Mouse (Mus musculus): Measurements from ENCODE around the gene Aff3. TPM values are rescaled to one million over a fixed set of nuclear protein-coding genes. Genes with fewer than 3 reads are reported as not detected.

Gene Aff3
- polyA plus RNA-seq (2016; fragmentation: Nextera tagmentation; extraction: Ambion mirVana): 5.3 and 5.7 TPM in 2 replicates

DNA sequence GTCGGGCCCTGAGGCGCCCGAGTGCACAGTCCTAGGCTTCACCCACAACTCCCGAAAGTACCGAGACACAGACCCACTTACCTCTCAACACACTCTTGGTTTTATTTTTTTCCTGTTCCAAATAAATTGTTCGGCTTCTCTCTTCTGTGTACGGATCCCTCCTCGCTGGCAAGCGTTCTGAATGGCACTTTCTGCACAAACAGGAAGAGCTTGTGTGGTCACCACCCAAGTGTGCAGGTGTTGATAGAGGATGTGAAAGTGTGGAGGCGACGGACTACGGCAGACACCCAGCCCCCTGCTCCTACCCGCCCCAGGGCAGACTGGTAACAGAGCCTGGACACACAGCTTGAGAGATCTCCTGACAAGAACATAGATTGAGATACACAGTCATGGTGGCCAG lies at the start of gene Aff3:
Gene Aff3, minus strand, starts transcription at position 179 of the 400 bp plus-strand sequence.
- ATAC-seq (ENCODE audit: insufficient number of reproducible peaks, low FRiP score): no peak
- H3K27me3 ChIP-seq (replicated peaks): no peaks in the 10 kb centered on the region
- 73% methylated on average over 13 of the region's 13 CpGs for WGBS
- H3K36me3 ChIP-seq: no peaks in the 10 kb centered on the region
- H3K4me1 ChIP-seq (replicated peaks): peaks cover 8% of the 10 kb centered on the region; the same call in 1 of the 2 replicates
- no peak within 1 kb of the TSS for H3K27ac ChIP-seq (ENCODE audit: poor library complexity, severe bottlenecking)
- H3K4me2 ChIP-seq: no peak within 1 kb of the TSS
- no peak within 1 kb of the TSS for H3K4me3 ChIP-seq
- no peak within 1 kb of the TSS for H3K9ac ChIP-seq
- no peaks in the 10 kb centered on the region for H3K9me3 ChIP-seq (replicated peaks)

- 64% methylated on average over 6 of the region's 6 CpGs for WGBS
- ATAC-seq (ENCODE audit: insufficient number of reproducible peaks, low FRiP score): no peak
- H3K4me2 ChIP-seq: no peak overlapping the region
Observed at GRCm38 (mm10) chr1:38700646-38701045, 35.9 kb upstream of the Aff3 start.

GRCm38 (mm10) chr1:38699244-38699643 lies 34.5 kb upstream of the Aff3 start:
- Histone ChIP-seq H3K4me1 (replicated peaks) (peaks cover 19% of the 10 kb centered on the region), H3K27ac (ENCODE audit: poor library complexity, severe bottlenecking) (no peak overlapping the region), H3K36me3 (no peaks in the 10 kb centered on the region), H3K9me3 (replicated peaks) (0 out of 2 replicates have a peak, but pooled peaks cover 3% of the 10 kb centered on the region), H3K27me3 (replicated peaks) (no peaks in the 10 kb centered on the region), H3K9ac (no peak overlapping the region), H3K4me2 (no peak overlapping the region), H3K4me3 (no peak overlapping the region)
- 88% methylated on average over 10 of the region's 10 CpGs for WGBS
- no peak for ATAC-seq (ENCODE audit: insufficient number of reproducible peaks, low FRiP score)

More at GRCm38 (mm10) chr1:38700646-38701045, 35.9 kb upstream of the Aff3 start:
- no peak overlapping the region for H3K27ac ChIP-seq (ENCODE audit: poor library complexity, severe bottlenecking)
- no peak overlapping the region for H3K9ac ChIP-seq
- no peak overlapping the region for H3K4me3 ChIP-seq
- peaks cover 19% of the 10 kb centered on the region for H3K4me1 ChIP-seq (replicated peaks)
- no peaks in the 10 kb centered on the region for H3K36me3 ChIP-seq
- 0 out of 2 replicates have a peak, but pooled peaks cover 3% of the 10 kb centered on the region for H3K9me3 ChIP-seq (replicated peaks)
- no peaks in the 10 kb centered on the region for H3K27me3 ChIP-seq (replicated peaks)

DNA sequence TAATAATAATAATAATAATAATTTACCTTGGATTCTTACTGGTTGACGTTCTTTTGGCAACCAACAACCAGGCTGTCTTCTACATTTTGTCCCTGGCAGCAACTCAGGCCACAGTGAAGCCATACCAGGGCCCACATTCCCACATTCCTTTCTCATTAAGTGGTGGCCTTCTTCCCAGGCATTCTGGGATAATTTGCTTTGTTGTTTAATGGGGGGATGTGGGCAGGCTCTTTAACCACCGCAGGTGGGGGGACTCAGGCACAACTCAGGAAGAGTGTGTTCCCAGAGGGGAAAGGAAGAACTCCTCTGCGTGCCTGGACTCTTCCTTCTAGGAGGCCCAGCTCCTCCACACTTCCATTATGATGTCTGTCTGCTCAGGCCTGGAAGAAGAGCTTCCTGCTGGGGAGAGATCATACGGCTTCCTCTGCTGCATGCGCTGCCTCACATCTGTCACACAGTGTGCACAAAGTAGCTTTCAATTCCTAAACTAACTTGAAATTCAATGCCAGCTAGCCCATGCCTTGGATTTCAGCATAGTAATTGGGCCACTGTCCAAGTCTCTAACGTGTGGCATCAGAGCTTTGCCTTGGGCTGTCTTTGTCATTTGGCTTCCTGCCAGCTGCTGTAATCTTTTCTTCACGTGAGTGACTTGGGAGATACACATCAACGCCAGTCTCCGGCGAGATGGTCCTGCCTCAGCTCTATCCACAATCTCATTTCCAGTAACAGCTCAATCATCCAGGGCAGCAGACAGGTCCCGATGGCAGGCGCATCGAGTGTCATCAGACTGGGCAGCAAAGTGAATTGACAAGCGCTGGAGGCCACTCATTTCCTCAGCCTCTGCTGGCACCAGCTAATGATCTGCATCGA lies 31.3 kb upstream of the Aff3 start:
- 56% methylated on average over 15 of the region's 15 CpGs for WGBS
- Histone ChIP-seq H3K9me3 (replicated peaks) (no peaks in the 10 kb centered on the region), H3K4me2 (no peak overlapping the region), H3K9ac (no peak overlapping the region), H3K27me3 (replicated peaks) (no peaks in the 10 kb centered on the region), H3K4me3 (no peak overlapping the region), H3K27ac (ENCODE audit: poor library complexity, severe bottlenecking) (no peak overlapping the region), H3K4me1 (replicated peaks) (peaks cover 19% of the 10 kb centered on the region), H3K36me3 (no peaks in the 10 kb centered on the region)
- ATAC-seq (ENCODE audit: insufficient number of reproducible peaks, low FRiP score): no peak

DNA sequence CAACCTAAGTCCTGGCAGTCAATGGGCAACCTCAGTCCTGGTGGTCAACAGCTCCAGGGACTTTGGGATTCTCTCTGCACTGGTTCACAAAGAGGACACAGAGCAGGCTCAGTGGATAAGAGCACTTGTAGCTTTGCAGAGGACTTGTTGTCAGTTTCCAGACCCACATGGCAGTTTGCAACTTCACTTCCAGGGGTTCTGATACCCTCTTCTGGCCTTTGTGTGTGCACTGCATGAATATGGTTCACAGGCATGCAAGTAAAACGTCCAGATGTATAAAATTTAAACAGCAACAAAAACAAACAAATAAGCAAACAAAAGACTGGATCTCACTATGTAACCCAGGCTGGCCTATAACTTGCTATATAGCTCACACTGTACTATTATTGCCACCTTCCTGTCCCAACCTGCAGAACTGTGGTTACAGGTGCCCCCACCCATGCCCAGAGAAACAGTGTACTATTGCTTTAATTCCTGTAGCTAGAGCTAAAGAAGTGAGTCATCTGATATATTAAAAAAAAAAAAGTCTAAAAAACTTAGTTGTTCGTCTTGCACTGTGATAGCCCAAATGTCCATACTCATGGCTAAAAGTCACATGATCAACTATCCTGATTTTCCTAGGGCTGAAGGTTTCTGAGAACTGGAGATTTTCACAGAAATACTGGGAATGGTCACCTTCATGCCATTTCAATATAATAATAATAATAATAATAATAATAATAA lies 30.5 kb upstream of the Aff3 start:
- no peaks in the 10 kb centered on the region for H3K9me3 ChIP-seq (replicated peaks)
- no peak overlapping the region for H3K4me3 ChIP-seq
- no peaks in the 10 kb centered on the region for H3K36me3 ChIP-seq
- peaks cover 12% of the 10 kb centered on the region for H3K4me1 ChIP-seq (replicated peaks)
- H3K9ac ChIP-seq: no peak overlapping the region
- 60% methylated on average over 2 of the region's 2 CpGs for WGBS
- no peak overlapping the region for H3K27ac ChIP-seq (ENCODE audit: poor library complexity, severe bottlenecking)
- H3K27me3 ChIP-seq (replicated peaks): no peaks in the 10 kb centered on the region
- no peak overlapping the region for H3K4me2 ChIP-seq
- ATAC-seq (ENCODE audit: insufficient number of reproducible peaks, low FRiP score): no peak

- Histone ChIP-seq H3K4me1 (replicated peaks) (peaks cover 6% of the 10 kb centered on the region), H3K4me2 (no peak overlapping the region), H3K9ac (no peak overlapping the region), H3K9me3 (replicated peaks) (no peaks in the 10 kb centered on the region), H3K27ac (ENCODE audit: poor library complexity, severe bottlenecking) (no peak overlapping the region), H3K4me3 (no peak overlapping the region), H3K27me3 (replicated peaks) (no peaks in the 10 kb centered on the region), H3K36me3 (no peaks in the 10 kb centered on the region)
- ATAC-seq (ENCODE audit: insufficient number of reproducible peaks, low FRiP score): no peak
- WGBS: 50% methylated on average over 5 of the region's 5 CpGs
Observed at GRCm38 (mm10) chr1:38694142-38694541, 29.4 kb upstream of the Aff3 start.

GRCm38 (mm10) chr1:38690471-38690870 lies 25.7 kb upstream of the Aff3 start:
- ATAC-seq (ENCODE audit: insufficient number of reproducible peaks, low FRiP score): no peak
- 68% methylated on average over 6 of the region's 6 CpGs for WGBS
- no peak overlapping the region for H3K4me3 ChIP-seq
- H3K4me2 ChIP-seq: no peak overlapping the region
- no peaks in the 10 kb centered on the region for H3K27me3 ChIP-seq (replicated peaks)
- no peaks in the 10 kb centered on the region for H3K9me3 ChIP-seq (replicated peaks)
- no peaks in the 10 kb centered on the region for H3K36me3 ChIP-seq
- no peak overlapping the region for H3K27ac ChIP-seq (ENCODE audit: poor library complexity, severe bottlenecking)
- no peaks in the 10 kb centered on the region for H3K4me1 ChIP-seq (replicated peaks)
- no peak overlapping the region for H3K9ac ChIP-seq

GRCm38 (mm10) chr1:38688216-38688615 lies 23.5 kb upstream of the Aff3 start:
- Histone ChIP-seq H3K4me3 (no peak overlapping the region), H3K9ac (no peak overlapping the region), H3K27ac (ENCODE audit: poor library complexity, severe bottlenecking) (no peak overlapping the region), H3K27me3 (replicated peaks) (no peaks in the 10 kb centered on the region), H3K36me3 (no peaks in the 10 kb centered on the region), H3K9me3 (replicated peaks) (no peaks in the 10 kb centered on the region), H3K4me2 (no peak overlapping the region), H3K4me1 (replicated peaks) (no peaks in the 10 kb centered on the region)
- 73% methylated on average over 5 of the region's 5 CpGs for WGBS
- no peak for ATAC-seq (ENCODE audit: insufficient number of reproducible peaks, low FRiP score)

GRCm38 (mm10) chr1:38685706-38686105 lies 21.0 kb upstream of the Aff3 start:
- Histone ChIP-seq H3K27ac (ENCODE audit: poor library complexity, severe bottlenecking) (no peak overlapping the region), H3K9me3 (replicated peaks) (no peaks in the 10 kb centered on the region), H3K4me1 (replicated peaks) (0 out of 2 replicates have a peak, but pooled peaks cover 2% of the 10 kb centered on the region), H3K4me3 (no peak overlapping the region), H3K27me3 (replicated peaks) (no peaks in the 10 kb centered on the region), H3K4me2 (no peak overlapping the region), H3K9ac (no peak overlapping the region), H3K36me3 (no peaks in the 10 kb centered on the region)
- 80% methylated on average over 5 of the region's 5 CpGs for WGBS
- no peak for ATAC-seq (ENCODE audit: insufficient number of reproducible peaks, low FRiP score)

- H3K4me3 ChIP-seq: no peak overlapping the region
- no peak overlapping the region for H3K4me2 ChIP-seq
- no peak for ATAC-seq (ENCODE audit: insufficient number of reproducible peaks, low FRiP score)
- no peaks in the 10 kb centered on the region for H3K27me3 ChIP-seq (replicated peaks)
- no peaks in the 10 kb centered on the region for H3K9me3 ChIP-seq (replicated peaks)
- H3K36me3 ChIP-seq: no peaks in the 10 kb centered on the region
- 69% methylated on average over 10 of the region's 10 CpGs for WGBS
- H3K27ac ChIP-seq (ENCODE audit: poor library complexity, severe bottlenecking): no peak overlapping the region
- no peak overlapping the region for H3K9ac ChIP-seq
- H3K4me1 ChIP-seq (replicated peaks): 0 out of 2 replicates have a peak, but pooled peaks cover 3% of the 10 kb centered on the region
Observed at GRCm38 (mm10) chr1:38683158-38683721, 18.5 kb upstream of the Aff3 start.

- H3K4me2 ChIP-seq: no peak overlapping the region
- no peaks in the 10 kb centered on the region for H3K36me3 ChIP-seq
- no peak overlapping the region for H3K27ac ChIP-seq (ENCODE audit: poor library complexity, severe bottlenecking)
- H3K4me1 ChIP-seq (replicated peaks): 0 out of 2 replicates have a peak, but pooled peaks cover 3% of the 10 kb centered on the region
- H3K9me3 ChIP-seq (replicated peaks): 0 out of 2 replicates have a peak, but pooled peaks cover 4% of the 10 kb centered on the region
- H3K9ac ChIP-seq: no peak overlapping the region
- H3K27me3 ChIP-seq (replicated peaks): no peaks in the 10 kb centered on the region
- WGBS: 67% methylated on average over 8 of the region's 8 CpGs
- no peak for ATAC-seq (ENCODE audit: insufficient number of reproducible peaks, low FRiP score)
- H3K4me3 ChIP-seq: no peak overlapping the region
Observed at GRCm38 (mm10) chr1:38679890-38680289, 15.1 kb upstream of the Aff3 start.
